Mouse (Mus musculus) lung, postnatal 10 days (tissue): Measurements from ENCODE around the gene Scd3.
A peak's percentile ranks its signal among the peaks of the same experiment; 100 is the strongest.

Experiments used
- DNase-seq: peaks from one replicate; pipeline ENCODE4 v3.0.0; 2021

Gene Scd3

DNA sequence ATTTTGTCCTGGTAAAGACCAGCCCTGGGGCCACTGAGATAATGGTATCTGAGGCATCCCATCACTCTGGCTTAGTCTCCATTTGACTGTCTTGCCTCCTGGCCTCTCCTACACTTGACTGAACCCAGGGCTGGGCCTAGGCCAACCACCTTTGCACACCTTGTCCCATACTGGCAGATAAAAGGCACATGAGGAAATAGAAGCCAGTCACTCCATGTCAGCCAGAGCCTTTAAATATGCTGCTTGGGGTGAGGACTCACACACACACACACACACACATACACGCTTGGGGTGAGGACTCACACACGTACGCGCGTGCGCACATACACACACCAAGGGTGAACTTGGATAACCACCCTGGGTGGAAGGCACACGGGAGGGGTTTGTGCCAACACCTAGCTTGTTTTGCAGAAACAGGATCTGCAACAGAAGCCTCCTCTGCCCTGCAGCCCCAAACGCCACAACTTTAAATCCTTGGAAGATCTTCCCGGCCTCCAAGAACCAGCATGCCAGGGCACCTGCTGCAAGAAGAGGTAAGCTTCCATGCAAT lies at the start of gene Scd3:
Scd3 (plus strand) TSS at position 255 of the 550 bp plus-strand sequence.
- DNase-seq: no peak

DNA sequence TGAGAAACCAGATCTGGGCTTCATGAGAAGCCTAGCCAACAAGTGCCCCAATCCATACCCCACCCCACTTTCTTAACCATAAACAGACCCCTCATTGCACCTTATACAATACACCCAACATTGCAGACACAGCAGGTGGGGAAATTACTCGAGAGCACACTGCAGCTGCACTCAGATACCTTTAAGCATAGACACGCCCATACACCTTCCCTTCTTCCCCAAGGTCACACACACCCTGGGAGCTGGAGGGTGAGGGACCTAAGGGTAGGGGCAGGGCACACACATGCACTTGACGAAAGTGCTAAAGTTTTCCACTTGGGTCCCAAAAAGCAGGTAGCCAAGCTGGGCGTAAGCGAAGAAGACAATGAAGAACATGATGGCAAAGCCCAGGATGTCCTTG lies 49.3 kb upstream of the Scd3 start:
- DNase-seq: no peak

DNA sequence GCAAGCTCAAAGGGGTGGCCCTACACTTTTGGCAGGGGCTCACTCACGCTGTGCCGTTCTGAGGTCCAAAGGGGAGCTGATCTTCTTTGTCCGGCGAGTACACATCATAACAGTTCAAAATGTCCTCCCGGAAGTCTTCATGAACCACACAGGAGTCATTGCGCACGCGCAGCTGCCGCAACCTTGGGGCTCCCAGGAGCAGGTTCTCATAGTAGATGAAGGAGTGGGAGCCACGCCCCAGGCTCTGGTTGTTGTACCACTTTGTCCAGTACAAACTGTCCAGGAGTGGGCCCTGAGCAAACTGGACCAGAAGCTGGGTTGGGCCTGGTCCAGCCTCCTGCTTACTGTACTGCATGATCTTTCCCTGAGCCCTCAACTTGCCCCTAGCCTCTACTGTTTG lies 46.1 kb upstream of the Scd3 start:
- DNase-seq: no peak

DNA sequence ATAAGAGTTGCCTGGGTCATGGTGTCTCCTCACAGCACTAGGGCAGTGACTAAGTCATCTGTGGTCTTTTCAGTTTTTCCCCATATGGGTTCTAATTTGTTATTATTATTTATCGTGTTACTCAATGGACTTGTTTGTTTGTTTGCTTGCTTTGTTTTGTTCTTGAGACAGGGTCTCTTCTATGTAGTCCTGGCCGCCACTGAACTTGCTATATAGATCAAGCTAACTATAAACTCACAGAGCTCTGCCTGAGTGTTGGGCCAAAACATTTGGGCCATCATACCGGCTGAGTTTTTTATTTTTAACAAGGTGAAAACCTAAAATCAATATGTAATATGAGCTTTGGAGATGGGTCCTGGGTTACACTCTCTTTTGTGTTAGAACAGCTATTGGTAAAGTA lies 43.7 kb upstream of the Scd3 start:
- DNase-seq: no peak

DNA sequence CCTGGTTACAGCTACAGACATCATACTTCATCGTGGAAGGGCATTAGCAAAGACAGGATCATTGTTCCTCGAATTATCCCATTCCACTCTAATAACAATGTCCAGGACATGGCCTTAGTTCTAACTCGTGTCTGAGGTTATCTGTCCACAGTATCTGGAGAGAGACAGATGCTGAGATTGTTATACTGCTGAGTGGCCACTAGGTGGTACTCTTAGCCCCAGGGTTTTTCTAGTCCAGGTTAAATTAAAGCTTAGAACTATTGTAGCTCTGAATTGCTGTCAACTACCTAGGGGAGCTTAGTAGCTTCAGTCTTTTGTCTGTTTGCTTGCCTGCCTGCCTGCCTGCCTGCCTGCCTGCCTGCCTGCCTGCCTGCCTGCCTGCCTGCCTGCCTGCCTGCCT lies 41.6 kb upstream of the Scd3 start:
- no peak for DNase-seq

DNA sequence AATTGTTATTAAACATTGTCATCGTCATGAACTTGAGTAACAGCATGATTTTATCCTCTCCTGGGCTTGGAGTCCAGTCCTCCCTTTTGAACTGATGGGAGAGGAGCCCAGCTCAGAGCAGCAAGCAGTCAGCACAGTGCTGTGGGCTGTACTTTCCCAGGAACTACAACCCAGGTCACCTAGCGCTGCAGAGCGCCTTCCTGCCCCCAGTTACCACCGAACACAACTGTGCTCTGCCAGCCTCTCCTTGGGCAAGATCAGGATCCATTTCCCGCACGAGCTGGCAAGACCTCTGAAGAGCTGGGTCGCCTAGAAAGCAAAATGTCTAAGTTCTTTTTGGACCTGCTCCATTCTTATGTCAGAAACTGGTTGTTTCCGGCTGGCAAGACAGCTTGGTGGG lies 28.2 kb upstream of the Scd3 start:
- no peak for DNase-seq

DNA sequence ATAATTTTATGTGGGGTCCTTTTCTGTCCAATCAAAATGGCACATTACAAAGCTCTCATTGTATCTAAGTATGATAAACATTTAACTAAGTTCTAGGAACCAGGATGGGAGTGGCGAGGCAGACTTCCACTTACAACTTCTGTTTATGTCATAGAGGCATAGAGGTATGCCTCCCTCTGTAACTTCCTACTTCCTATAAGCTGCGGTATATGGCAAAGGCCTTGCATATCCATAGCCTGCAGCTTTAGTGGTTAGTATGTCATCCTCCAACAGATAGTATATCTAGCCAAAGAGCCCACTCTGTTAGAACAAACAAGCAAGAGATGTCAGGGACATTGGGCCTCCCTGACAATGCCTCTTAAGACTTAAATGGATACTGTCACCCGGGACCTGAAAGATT lies 26.3 kb upstream of the Scd3 start:
- DNase-seq: no peak

DNA sequence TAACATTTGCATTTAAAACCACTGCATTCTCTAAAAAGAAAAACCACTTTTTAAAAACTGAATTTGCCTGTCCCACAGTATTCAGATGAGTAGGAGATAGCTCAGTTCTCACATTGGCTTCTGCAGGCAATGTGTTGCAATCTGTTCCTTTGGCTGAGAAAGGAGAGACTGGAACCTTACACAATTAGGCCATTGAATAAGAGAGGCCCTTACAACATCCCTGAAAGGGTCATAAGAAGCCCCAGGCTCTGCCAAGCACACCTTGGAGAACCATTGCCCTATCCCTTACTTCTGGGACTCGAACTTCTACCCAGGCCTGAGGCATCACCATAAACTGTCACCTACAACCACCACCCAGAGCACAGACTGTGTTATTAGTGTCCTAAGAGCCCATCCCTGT lies 22.6 kb upstream of the Scd3 start:
- no peak for DNase-seq

DNA sequence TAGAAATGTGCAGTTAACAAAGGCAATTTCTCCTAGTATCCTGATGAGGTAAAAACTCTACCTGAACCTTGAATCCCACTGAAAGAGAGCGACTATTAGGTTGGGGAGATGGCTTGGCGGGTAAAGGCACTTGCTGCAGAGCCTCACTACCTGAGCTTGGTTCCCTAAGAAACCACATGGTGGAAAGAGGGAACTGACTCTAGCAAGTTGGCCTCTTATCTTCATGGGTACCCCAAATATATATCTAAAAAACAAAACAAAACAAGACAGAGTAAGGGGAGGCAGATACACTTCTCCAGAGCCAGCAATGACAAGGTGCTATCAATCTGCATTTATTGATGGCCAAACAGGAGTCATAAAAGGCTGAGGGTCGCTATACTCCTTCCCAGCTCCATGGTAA lies 19.1 kb upstream of the Scd3 start:
- no peak for DNase-seq

DNA sequence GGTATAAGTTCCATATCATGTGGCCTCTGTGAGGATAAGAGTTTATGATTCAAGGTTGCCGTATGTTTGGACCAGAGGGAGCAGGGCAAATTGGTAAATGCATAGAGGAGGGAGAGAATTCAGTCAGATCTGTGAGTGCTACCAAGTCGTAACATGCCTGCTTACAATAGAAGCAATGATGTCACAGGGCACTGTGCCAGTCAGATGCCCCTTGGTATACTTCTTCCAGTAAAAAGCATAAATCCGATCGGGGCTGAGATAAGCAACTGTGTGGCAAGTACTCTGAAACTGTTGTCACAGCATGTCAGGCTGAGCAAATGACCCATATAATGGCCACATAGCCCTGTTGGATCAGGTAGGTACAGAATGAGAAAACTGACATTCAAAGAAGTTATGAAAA lies 14.0 kb upstream of the Scd3 start:
- DNase-seq: no peak

DNA sequence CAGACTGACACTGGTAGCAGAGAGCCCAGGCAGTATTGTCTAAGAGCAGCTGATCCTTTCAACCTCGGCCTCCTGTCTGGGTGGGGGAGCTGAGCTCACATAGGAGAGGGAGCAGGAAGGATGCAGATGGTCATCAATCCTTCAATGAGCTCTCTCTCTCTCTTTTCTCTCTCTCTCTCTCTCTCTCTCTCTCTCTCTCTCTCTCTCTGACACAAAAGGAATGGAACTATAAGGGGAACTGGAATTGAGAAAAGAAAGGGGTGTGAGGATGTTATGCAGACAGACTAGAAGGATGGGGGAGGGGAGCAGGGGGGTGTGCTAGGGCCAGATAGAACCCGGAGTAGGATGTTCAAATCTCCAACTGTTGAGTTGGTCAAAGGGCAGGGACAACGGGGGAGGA lies 10.7 kb upstream of the Scd3 start, which contains the start of gene Pkd2l1:
Pkd2l1 (minus strand) TSS at position 101 of the 400 bp plus-strand sequence.
- no peak for DNase-seq

DNA sequence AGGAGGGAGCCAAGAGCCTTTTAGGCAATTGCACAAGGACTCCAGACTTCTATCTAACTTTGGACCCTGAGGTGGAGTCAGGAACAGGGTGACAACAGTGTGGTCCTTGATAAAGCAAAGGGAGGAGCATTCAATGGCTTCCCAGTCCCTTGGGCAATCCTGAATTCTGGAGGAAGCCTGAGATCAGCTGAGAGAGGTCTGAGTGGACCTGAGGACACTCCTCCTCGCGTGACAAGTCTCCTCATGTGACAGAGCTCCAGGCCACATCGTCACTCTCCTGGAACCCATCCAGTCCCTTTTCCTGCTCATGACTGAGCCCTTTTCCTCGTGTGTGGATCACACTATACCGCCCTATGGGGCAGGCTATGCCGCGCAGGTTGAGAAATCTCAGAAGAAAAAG lies 9.2 kb upstream of the Scd3 start:
- peak; percentile 76 for DNase-seq

DNA sequence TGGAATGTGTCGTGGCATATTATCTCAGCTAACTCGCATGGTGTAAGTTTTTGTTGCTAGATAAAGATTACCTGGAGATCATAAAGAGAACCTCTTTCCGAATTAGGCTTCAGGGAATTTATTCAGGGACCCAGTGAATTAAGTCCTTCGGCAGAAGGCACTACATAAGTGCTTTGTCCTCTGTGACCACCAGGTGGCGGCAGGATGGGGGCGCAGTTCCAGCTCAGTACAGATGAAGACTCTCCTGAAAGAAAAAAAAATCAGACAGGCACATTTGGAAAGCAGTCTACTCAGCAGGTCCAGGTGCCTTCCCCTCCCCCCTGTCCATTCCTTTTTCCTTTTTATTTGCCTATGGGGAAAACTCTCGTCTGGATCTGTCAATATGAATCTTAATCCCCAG lies 7.9 kb upstream of the Scd3 start:
- peak; percentile 80 for DNase-seq

DNA sequence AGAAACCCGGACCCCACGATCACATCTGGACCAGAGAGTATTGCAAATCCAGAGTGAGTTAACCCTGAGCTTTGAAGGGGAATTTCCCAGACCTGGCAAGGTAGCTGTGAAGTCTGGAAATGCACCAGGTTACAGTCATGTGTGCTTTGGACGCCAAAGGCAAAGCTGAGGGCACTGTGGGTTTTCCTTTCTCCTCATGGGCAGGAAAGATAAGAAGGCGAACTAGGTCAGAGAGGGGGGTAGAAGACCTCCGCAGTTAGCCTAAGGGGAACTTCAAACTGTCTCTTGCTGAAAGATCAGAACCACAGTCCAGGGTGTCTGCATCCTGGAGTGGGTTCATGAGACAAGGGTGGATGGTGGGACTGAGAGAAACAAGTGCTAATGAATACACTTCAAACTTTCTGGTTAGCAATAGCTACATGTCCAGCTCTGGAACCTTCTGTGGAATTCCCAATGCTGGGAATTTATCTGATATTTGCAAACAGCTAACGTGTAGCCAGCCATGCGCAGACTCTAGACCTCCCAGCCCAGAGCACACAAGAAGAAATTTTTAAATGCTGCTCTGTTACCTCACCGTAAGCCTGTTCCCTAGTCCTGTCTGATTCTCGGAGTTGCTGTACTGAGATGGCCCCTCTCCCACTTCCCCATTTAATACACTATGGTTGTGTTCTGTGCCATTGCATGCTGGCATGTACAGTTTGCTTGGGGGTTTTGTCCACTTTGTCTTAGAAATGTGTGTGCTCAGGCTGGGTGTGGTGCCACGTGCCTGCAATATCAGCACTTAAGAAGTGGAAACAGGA lies 5.8 kb upstream of the Scd3 start:
- no peak for DNase-seq

DNA sequence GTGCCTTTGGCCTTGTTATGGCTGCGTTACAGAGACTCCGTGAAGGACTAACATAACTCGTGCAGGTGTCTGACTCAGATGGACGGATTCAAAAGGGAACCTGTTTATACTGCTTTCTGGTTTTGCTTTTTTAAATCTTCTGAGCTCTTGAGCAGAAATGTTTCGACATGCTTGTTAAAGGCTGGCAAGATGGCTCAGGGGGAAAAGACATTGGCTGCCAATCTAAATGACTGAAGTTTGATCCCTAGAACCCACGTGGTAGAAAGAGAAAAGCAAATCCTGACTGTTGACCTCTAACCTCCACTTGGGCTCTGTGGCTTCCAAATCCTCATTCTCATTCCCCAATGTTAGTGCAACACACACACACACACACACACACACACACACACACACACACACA lies 4.6 kb upstream of the Scd3 start:
- DNase-seq: no peak

DNA sequence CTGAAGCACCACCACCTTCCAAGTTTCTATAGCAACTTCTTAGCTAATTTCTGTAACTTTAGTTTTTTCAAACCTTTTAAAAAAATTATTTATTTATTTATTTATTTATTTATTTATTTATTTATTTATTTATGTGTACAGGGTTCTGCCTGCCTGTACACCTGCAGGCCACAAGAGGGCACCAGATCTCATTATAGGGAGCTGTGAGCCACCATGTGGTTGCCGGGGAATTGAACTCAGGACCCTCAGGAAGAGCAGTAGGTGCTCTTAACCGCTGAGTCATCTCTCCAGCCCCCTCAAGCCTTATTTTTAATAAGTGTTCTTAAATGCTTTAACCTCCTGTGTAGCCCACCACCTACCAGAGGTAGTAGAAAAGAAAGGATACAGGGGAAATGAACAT lies 4.1 kb upstream of the Scd3 start:
- DNase-seq: no peak

DNA sequence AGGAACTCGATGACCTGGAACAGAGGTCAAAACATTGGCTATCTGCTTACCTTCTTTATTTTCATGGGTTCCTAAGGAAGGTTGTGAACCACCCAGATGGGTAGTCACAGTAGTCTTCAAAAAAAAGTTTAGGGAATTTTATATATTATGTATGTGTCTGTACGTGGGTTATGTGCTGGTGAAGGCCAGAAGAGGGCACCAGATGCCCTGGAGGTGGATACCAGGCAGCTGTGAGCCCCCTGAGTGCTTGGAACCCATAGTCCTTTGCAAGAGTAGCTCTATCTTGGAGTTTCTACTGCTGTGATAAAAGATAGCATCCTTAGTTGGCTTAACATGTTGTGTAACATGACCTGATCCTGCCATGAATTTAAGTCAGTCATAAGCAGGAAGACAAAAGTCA lies 4.0 kb downstream of the Scd3 start:
- DNase-seq: no peak

DNA sequence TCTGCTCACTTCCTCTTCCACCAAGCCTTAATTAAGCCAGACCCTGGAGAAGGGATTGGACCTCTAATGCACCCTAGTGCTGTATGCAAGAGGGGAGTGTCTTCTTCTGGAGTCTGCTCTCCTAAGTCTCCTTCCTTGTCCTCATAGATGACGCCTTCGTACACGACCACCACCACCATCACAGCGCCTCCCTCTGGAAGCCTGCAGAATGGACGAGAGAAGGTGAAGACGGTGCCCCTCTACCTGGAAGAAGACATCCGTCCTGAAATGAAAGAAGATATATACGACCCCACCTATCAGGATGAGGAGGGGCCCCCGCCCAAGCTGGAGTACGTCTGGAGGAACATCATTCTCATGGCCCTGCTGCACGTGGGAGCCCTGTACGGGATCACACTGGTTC lies 12.2 kb downstream of the Scd3 start:
- no peak for DNase-seq

DNA sequence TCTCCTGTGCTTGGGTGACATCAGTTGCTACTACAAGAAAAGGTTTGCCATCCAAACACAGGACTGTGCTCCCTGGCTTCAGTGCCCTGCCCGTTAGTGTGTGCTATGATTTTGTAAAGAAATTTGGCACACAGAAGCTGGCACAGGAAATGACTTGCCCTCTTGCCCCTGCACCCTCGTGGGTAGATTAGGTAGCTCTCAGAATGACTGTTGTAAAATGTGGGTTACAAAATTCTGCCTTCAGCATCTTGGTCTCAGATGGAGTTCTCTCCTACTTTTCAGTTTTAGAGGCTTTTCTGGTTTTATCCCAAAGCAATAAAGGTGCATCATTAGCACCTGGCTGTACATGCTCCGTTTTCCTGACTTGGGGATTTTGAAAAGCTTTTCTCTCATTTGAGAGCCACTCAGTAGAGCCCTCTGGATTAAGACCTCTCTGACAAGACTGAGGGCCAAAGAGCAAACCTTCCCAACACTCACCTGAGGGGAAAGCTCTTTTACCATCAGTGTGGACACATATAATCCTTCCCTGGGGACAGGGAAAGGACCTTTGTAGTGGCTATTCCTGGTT lies 15.0 kb downstream of the Scd3 start:
- DNase-seq: no peak

DNA sequence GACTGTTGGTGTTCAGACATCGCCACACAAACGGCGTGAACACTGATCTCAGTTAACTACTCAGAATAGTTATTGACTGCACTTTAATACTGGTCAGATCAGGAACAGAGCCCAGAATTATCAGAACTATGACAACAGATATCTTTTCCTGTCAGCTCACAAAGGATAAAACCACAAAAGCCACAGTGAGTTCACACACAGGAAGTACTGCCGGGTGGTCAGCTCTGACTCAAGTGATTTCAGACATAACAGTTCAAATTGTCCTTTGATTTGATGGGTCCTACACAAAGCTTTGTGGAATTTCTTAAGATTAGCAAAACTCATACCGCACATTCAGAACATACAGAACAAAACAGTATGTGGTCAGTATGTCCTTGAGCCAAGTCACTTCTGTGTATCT lies 22.7 kb downstream of the Scd3 start:
- no peak for DNase-seq

DNA sequence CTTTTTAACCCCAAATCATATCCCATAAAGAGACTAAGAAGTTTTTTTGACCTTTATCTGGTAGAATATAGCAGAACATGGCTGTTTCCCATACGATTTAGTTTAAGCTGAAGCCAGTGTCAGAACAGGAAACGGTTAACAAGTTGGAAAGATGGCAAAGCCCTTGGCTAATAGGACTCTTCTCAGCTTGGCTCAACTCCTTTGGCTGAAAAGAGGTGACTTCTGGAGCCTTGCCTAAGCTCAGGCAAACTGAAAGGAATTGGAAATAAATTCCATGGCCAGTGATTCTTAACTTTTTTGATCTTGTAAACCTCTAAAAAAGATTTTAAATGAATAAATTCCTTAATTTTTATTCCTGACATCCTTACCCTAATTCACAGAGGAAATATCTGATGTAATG lies 26.7 kb downstream of the Scd3 start:
- no peak for DNase-seq

DNA sequence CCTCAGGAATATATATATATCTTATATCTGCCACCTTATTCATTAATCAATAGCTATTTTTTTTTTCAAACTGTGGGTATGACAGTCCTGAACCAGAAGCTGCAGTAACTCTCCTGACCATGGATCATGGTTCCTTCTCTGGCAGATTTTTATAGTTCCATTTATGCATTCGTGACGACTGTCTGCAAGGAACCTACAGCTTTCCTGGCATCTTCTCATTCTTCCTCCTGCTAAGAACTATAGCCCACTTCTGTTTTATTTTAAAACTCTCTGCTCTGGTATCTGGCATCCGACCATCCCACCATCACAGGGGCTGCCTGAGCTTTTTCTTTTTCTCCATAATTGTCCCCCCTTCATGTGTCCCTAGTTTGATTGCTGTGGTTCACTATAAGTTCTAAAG lies 27.1 kb downstream of the Scd3 start:
- DNase-seq: no peak

DNA sequence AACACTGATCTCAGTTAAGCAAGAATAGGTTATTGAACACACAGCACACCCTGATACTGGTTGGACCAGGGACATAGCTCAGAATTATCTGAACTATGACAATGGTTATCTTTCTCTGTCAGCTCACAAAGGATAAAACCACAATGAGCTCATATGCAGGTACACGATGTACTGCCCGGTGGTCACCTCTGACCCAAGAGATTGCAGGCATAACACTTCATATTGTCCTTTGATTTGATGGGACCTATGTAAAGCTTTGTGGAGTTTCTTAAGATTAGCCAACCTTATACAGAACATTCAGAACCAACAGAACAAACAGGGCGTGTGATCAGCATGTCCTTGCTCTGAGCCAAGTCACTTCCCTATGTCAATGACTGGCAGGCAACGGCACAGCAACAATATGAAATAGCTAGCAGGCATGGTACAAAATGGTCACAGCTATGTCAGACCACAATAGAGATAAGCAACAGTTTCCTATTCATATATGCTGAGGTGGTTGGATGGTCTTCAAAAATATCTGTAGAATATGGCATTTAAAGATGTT lies 28.6 kb downstream of the Scd3 start:
- DNase-seq: no peak

DNA sequence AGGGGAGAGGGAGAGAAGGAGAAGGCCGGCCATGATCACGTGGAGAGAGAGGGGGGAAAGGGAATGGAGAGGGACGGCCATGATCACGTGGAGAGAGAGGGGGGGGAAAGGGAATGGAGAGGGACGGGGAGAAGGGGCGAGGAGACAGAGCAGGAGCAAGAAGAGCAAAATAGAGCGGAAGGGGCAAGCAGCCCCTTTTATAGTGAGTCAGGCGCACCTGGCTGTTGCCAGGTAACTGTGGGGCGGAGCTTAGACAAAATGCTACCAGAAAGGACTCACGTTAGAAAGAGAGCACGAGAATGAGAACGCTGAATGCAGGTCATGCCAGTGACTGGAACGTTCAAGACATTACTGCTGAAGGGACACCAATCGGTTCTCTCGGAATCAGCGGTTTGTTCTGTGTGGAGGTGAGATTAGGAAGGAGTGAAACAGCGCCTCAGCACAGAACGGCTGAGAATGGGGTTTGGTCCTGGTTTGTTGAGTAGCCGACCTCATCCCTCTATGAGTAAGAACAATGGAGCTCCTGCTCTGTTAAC lies 34.5 kb downstream of the Scd3 start:
- DNase-seq: no peak
